Mouse (Mus musculus): Measurements from ENCODE around the gene Rere.
A peak's percentile ranks its signal among the peaks of the same experiment; 100 is the strongest.

Rere gene

DNA sequence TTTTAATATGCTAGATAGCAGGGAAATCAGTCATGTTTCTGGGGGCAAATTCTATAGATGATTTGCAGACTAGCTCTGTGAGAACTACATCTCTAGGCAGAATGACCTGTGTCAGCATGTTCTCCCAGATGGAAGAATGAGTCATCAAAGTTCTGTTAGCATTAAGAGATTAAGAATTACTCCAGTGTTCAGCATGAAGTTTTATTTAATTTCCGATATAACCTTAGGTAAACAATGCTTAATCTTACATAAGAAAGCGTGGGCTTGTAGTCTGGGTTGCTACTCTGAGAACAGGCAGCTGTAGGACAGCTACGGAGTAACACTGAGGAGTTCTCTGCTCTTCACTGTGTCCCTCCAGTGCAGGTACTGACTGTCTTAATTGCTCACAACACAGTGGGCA, 294.9 kb downstream of the Rere start:
- H3K36me3 ChIP-seq (ENCODE audit: control insufficient read depth, insufficient read depth, low read length, poor library complexity, severe bottlenecking) = peaks cover 16% of the 10 kb centered on the region; the same call in 1 of the 2 replicates
- DNase-seq (ENCODE audit: low read depth, low spot score) = no peak
- H3K27me3 ChIP-seq (ENCODE audit: control insufficient read depth, insufficient read depth, low read length, poor library complexity, severe bottlenecking) = no peaks in the 10 kb centered on the region

DNA sequence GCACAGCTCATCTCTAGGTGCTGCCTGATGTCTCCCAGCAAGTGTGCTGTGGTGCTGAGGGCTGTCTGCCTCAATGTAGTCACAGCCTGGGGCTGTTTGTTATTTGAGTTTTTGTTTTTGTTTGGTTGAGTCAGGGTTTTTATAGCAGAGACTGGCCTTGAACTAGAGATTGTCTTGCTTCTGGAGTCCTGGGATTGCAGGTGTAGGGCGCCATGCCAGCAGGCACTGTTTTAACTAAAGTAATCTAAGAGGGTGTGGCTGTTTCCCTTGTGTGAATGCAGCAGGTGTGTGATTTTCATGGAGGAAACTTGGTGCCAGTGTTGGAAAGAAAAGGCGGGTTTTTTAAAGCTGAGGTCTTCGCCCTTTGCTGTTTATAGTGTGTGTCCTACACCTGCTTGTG, 296.6 kb downstream of the Rere start:
- Histone ChIP-seq H3K36me3 (ENCODE audit: control insufficient read depth, insufficient read depth, low read length, poor library complexity, severe bottlenecking) (peaks cover 11% of the 10 kb centered on the region; the same call in 1 of the 2 replicates), H3K27me3 (ENCODE audit: control insufficient read depth, insufficient read depth, low read length, poor library complexity, severe bottlenecking) (no peaks in the 10 kb centered on the region)
- no peak for DNase-seq (ENCODE audit: low read depth, low spot score)

DNA sequence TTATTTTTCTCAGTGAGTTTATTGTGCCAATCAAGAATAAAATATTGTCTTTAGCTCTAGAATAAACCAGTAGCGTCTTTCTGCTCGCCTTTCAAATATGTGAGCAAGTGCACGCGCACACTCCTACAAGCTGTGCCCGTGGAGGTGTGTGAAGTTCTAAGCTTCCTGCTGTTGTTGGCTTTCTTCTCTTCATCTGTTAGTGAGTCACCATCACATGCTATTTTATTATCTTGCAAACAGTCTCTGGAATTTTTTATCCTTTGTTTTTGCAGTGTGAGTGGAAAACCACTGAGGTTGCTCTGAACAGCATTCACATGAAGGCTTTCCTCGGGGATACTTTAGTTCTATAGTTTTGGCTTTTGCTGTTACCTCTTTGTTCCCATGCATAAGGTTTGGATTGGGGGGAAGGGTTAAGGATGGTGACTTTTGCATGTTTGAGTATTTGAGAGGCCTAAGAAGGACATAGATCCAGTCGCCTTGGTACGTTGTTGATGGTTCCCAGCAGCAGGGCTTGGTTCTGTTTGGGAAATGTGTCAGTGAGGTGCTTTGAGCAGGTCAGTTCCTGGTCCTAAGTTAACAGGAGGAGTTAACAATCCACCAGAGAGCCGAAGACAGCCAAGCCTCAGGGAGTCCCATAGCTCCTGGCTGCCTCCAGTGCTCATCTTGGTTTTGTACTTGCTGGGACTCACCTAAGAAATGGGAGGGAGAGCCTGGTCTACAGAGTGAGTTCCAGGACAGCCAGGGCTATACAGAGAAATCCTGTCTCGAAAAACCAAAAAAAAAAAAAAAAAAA, 300.7 kb downstream of the Rere start:
- H3K36me3 ChIP-seq (ENCODE audit: control insufficient read depth, insufficient read depth, low read length, poor library complexity, severe bottlenecking) = peaks cover 2% of the 10 kb centered on the region; the same call in 1 of the 2 replicates
- DNase-seq (ENCODE audit: low read depth, low spot score) = no peak
- no peaks in the 10 kb centered on the region for H3K27me3 ChIP-seq (ENCODE audit: control insufficient read depth, insufficient read depth, low read length, poor library complexity, severe bottlenecking)

DNA sequence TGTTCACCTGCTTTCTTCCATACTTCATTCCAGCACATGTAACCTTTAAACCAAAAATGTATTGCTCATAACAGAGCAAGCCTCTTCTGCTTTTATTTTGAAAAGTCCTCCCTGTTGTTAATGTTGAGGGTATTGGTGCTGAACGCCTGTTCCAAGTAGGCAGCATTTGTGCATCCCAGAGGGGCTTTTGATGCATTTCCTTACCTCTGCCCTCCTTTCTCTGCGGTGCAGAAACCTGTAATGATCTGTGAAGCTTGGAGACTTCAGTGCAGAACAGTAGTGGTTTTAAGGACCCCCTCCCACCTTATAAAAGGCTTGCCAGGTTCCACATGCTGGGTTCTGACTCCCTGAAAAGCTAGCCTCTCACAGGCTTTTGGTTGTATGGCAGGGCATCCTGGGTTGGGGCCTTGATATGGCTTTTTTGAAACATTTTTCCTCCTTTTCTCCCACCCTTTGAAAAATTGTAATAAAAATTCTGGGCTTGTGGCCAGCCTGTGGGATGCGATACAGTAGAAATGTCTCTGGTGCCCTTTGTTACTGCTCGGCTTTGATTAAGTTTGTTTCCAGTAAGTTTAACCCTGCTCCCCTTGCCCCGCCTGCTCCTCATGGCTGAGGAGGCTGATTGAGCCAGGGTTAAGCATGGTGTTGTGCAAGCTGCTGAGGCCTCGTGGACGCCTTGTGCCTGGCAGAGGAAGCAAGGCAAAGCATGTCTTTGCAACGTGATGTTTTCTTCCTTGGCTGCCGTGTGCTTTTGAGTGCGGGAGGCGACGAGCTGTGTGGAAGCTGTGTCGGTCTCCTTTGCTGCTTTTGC, 301.7 kb downstream of the Rere start:
- Histone ChIP-seq H3K36me3 (ENCODE audit: control insufficient read depth, insufficient read depth, low read length, poor library complexity, severe bottlenecking) (no peaks in the 10 kb centered on the region; the same call in 1 of the 2 replicates), H3K27me3 (ENCODE audit: control insufficient read depth, insufficient read depth, low read length, poor library complexity, severe bottlenecking) (no peaks in the 10 kb centered on the region)
- DNase-seq (ENCODE audit: low read depth, low spot score) = peak; percentile 32

DNA sequence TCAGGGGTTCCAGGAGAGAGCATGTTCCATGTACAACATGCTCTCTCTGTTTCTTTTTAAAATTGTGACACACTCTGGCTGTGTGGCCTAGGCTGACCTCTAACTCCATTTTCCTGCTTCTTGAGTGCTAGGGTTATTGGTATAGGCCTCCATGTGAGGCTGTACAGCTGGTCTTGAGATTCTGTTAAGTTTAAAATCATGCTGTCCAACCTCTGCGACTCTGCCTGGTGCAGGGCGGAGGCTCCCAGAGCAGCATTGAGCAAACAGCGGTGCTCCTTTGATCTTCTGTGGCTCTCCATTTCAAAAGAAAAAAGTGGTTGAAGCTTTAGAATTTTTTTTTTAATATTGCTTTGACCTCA, 302.3 kb downstream of the Rere start:
- Histone ChIP-seq H3K36me3 (ENCODE audit: control insufficient read depth, insufficient read depth, low read length, poor library complexity, severe bottlenecking) (no peaks in the 10 kb centered on the region; the same call in 1 of the 2 replicates), H3K27me3 (ENCODE audit: control insufficient read depth, insufficient read depth, low read length, poor library complexity, severe bottlenecking) (no peaks in the 10 kb centered on the region)
- DNase-seq (ENCODE audit: low read depth, low spot score) = no peak

DNA sequence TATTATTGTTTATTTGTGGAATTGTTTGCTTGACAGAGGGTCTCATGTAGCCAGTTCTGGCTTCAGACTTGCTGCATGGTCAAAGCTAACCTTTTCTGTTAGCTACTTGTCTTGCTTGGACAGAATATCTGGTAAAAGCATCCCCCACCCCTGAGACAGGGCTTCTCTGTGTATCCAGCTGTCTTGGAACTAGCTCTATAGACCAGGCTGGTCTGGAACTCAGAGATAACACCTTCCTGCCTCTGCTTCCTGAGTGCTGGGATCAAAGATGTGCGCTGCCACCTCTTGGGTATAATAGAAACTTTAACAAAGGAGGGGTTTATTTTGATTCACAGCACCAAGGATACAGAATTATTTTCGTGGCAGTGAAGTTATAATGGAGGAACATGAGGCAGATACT, 304.4 kb downstream of the Rere start:
- Histone ChIP-seq H3K27me3 (ENCODE audit: control insufficient read depth, insufficient read depth, low read length, poor library complexity, severe bottlenecking) (no peaks in the 10 kb centered on the region), H3K36me3 (ENCODE audit: control insufficient read depth, insufficient read depth, low read length, poor library complexity, severe bottlenecking) (no peaks in the 10 kb centered on the region; the same call in 1 of the 2 replicates)
- DNase-seq (ENCODE audit: low read depth, low spot score) = no peak

DNA sequence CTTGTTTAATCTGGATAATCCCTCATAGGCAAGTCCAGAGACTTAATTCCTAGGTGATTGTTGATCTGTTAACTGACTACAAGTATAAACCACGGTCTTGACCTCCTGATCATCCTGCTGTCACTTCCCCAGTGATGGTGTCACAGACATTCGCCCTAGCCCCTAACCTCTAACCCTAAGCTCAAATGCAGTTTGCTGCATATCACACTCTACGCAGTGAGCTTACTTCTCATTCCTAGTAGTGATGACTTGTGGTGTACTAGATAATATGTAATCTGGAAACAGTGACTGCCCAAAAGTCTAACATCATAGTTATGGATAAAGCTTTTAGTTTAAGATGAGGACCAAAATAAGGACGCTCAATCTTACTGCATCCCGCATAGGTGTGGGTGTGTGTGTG, 304.8 kb downstream of the Rere start:
- no peaks in the 10 kb centered on the region; the same call in 1 of the 2 replicates for H3K36me3 ChIP-seq (ENCODE audit: control insufficient read depth, insufficient read depth, low read length, poor library complexity, severe bottlenecking)
- no peak for DNase-seq (ENCODE audit: low read depth, low spot score)
- no peaks in the 10 kb centered on the region for H3K27me3 ChIP-seq (ENCODE audit: control insufficient read depth, insufficient read depth, low read length, poor library complexity, severe bottlenecking)

DNA sequence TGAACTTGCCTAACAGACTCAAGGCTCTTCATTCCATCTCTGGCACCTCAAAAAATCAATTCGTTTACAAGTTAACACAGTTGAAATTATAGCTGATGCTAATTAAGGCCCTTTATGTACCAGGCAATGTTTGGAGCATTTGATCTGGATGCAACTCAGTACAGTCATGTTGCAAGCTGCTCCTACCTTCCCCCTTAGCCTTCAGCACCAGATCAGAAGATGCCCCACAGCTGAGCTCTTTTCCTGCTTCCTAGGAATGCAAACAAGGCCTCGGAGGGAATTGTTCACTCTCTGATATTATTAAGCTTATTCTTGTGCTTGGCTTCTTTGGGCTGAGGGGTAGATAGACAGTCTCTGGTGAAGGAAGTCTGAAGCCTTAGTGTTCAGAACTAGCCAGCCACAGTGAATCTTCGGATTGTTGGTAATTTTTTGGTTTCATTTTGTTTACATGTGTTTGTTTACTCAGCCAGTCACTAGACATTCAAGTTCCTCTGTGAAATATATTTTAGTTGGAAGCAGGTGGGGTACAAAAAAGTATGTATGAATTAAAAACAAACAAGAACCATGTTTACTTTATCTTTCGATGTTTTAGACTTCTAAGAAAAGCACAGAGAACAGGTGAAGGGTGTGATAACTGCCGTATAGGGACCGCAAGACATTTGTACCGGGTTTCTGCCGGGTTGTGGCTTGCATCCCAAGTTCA, 306.3 kb downstream of the Rere start:
- Histone ChIP-seq H3K36me3 (ENCODE audit: control insufficient read depth, insufficient read depth, low read length, poor library complexity, severe bottlenecking) (no peaks in the 10 kb centered on the region), H3K27me3 (ENCODE audit: control insufficient read depth, insufficient read depth, low read length, poor library complexity, severe bottlenecking) (no peaks in the 10 kb centered on the region)
- DNase-seq (ENCODE audit: low read depth, low spot score) = no peak

DNA sequence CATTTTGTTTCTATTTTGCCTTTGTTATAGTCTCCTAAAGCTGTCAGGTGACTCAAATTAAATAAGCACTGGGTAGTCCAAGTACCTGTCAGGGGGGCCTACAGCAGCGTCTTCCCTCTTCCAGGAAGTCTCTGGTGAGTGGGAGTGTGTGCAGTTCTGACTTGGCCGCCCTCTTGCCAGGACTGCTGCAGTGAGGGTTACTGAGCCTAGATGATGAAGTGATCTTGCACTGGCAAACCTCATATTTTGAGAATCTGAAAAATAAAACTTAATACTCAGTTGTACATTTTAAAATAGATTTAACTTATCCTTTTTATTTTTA, 306.8 kb downstream of the Rere start:
- Histone ChIP-seq H3K36me3 (ENCODE audit: control insufficient read depth, insufficient read depth, low read length, poor library complexity, severe bottlenecking) (no peaks in the 10 kb centered on the region), H3K27me3 (ENCODE audit: control insufficient read depth, insufficient read depth, low read length, poor library complexity, severe bottlenecking) (no peaks in the 10 kb centered on the region)
- DNase-seq (ENCODE audit: low read depth, low spot score) = no peak

DNA sequence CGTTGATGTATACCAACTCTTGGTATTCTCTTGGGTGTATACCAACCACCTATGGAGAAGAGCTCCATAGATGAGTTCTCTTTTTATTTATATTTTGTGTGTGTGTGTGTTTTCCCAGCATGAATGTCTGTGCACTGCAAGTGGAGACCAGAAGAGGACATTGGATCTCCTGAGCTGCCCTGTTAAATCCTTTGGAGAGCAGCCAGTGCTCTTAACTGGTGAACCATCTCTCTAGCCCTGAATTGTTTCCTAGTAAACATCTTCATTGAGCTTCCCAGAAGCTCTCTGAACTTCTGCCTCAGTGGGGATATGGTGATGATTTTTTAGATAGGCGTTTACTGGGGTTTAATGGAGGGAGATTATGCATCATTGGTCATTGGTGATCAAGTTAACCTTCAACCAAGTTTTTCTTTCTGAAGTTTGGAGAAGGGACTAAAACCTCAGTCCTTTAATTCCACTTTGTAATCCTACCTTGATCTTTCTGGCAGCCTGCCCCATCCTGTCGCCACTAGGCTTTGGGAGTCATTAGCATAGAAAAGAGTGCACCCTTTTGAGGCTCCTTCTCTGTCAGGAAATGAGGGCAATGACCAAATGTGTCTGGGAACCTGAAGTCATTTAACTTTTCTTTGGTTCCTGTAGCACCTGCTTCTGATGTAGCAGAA, 309.3 kb downstream of the Rere start:
- no peaks in the 10 kb centered on the region for H3K36me3 ChIP-seq (ENCODE audit: control insufficient read depth, insufficient read depth, low read length, poor library complexity, severe bottlenecking)
- DNase-seq (ENCODE audit: low read depth, low spot score) = no peak
- H3K27me3 ChIP-seq (ENCODE audit: control insufficient read depth, insufficient read depth, low read length, poor library complexity, severe bottlenecking) = no peaks in the 10 kb centered on the region

DNA sequence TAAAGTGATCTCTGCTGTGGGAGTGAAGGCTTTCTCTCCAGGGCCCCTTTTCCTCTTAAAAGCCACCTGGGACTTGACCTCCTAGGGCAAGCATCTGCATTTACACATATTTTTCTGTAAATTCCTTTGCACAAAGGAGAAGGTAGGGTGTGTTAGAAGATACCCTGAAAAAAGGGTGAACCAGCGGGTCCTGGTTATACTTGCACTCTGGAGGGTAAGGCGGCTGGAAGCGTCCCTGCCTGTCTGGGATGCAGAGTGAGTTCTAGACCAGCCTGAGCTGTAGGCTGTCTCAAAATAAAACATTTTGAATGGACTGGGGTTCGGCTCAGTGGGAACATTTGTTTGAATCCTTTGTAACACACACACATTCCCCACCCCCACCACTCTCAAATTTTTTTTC, 310.2 kb downstream of the Rere start:
- no peak for DNase-seq (ENCODE audit: low read depth, low spot score)
- Histone ChIP-seq H3K27me3 (ENCODE audit: control insufficient read depth, insufficient read depth, low read length, poor library complexity, severe bottlenecking) (no peaks in the 10 kb centered on the region), H3K36me3 (ENCODE audit: control insufficient read depth, insufficient read depth, low read length, poor library complexity, severe bottlenecking) (no peaks in the 10 kb centered on the region)

DNA sequence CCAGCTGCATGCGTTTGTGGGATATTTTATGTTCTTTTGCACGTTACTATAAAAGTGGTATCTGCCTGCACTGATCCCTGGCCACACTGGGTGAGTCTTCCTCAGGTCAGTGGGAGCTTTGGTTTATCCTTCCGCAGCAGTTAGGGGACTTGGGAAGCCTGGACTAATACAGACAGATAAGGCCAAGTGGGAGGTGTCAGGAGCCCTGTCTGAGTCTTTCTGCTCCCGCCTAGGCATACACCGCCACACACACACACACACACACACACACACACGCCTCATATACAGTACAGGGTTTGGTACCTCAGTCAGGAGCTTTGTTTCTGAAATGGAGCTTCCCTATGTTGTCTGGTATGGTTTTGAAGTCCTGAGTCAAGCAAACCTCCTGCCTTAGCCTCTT, 310.6 kb downstream of the Rere start:
- Histone ChIP-seq H3K36me3 (ENCODE audit: control insufficient read depth, insufficient read depth, low read length, poor library complexity, severe bottlenecking) (no peaks in the 10 kb centered on the region), H3K27me3 (ENCODE audit: control insufficient read depth, insufficient read depth, low read length, poor library complexity, severe bottlenecking) (no peaks in the 10 kb centered on the region)
- no peak for DNase-seq (ENCODE audit: low read depth, low spot score)

DNA sequence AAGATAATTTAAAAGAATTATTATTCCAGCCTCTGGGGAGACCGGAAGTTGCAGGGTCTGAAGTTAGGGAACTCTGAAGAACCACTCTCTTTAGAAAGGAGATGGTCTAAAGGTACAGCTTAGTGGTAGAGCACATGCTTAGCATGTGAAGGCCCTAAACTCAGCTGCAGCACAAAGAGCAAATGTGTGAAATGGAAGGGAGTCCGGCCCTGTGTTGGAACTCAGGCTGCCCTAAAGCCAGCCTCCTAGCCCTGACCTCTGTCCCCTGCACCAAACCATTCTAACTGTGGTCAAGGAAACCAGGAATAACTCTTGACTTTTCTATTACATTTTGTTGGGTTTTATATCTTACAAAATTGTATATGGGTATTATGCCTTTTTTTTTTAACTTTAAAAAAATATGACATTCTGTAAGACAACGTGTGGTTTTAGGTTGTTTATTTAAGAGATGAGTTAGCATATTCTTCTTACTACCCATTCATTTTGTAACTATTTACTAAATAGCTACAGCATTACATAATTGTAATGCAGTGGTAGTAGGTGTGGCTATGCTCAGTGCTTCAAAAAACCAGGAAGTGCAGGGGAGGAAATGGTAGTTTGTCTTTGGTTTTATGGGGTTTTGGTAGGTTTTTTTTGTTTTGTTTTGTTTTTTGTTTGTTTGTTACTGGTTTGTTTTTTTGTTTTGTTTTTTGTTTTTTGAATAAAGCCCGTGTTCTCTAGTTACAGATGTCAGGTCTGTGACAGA, 312.2 kb downstream of the Rere start:
- Histone ChIP-seq H3K27me3 (ENCODE audit: control insufficient read depth, insufficient read depth, low read length, poor library complexity, severe bottlenecking) (no peaks in the 10 kb centered on the region), H3K36me3 (ENCODE audit: control insufficient read depth, insufficient read depth, low read length, poor library complexity, severe bottlenecking) (no peaks in the 10 kb centered on the region)
- peak; percentile 34 for DNase-seq (ENCODE audit: low read depth, low spot score)

DNA sequence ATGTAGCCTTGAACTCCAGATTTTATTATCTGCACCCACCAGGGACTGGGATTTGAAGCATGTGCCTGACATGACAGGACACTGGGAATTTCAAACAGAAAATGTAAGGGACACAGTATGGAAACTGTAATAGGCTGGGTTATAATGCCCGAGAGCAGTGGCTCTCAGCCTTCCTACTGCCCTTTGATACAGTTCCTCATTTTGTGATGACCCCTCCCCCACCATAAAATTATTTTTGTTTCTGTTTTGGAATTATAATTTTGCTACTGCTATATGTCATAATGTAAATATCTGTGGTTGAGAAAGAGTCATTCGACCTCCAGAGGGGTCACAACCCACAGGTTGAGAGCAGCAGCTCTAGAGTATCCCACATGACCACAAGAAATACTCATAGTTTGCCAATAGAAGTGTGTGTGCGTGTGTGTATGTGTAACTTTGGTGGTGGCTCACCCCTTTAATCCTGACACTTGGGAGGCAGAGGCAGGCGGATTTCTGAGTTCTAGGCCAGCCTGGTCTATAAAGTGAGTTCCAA, 312.9 kb downstream of the Rere start:
- H3K36me3 ChIP-seq (ENCODE audit: control insufficient read depth, insufficient read depth, low read length, poor library complexity, severe bottlenecking) = no peaks in the 10 kb centered on the region
- peak; percentile 48 for DNase-seq (ENCODE audit: low read depth, low spot score)

More for the DNA sequence above, 312.9 kb downstream of the Rere start:
- no peaks in the 10 kb centered on the region for H3K27me3 ChIP-seq (ENCODE audit: control insufficient read depth, insufficient read depth, low read length, poor library complexity, severe bottlenecking)
